Comparison of ENCODE assay signal across 26 mouse cellular contexts in genomic region chr6:34270717-34271116, GRCm38 (mm10). TPM values are rescaled to one million over a fixed set of nuclear protein-coding genes. Genes with fewer than 3 reads are reported as not detected.
DNase-seq lines count a peak whose midpoint lies in the region; ATAC-seq lines count a peak whose summit lies in the region.
"Had no signal": no experiment of that assay in that cellular context is flagged by ENCODE, and none has a peak within 500 bp of the region (broad histone marks: within the 10 kb centered on the region; RNA-seq: fewer than 3 reads in every experiment).

No protein-coding gene starts in this region.

- H3K4me2 ChIP-seq in hindbrain, embryonic 15.5 days, result no peak overlapping the region
- no peak overlapping the region for H3K4me2 ChIP-seq in hindbrain, embryonic 11.5 days (replicated peaks; ENCODE audit: low read depth, low read length)
- H3K4me2 ChIP-seq in midbrain, embryonic 15.5 days, result no peak overlapping the region
- H3K4me2 ChIP-seq: embryonic facial prominence, embryonic 12.5 days; forebrain, embryonic 12.5 days; heart, embryonic 13.5 days; liver, embryonic 13.5 days had no signal

- H3K9ac ChIP-seq in hindbrain, embryonic 15.5 days, result no peak overlapping the region
- no peak overlapping the region for H3K9ac ChIP-seq in hindbrain, embryonic 11.5 days (ENCODE audit: low read depth, low read length)
- H3K9ac ChIP-seq in midbrain, embryonic 15.5 days, result no peak overlapping the region
- H3K9ac ChIP-seq: embryonic facial prominence, embryonic 12.5 days; forebrain, embryonic 12.5 days; heart, embryonic 13.5 days; liver, embryonic 13.5 days had no signal

- no peak overlapping the region for H3K4me3 ChIP-seq in hindbrain, embryonic 15.5 days
- no peak overlapping the region for H3K4me3 ChIP-seq in hindbrain, embryonic 11.5 days (ENCODE audit: low read depth, low read length)
- H3K4me3 ChIP-seq in midbrain, embryonic 15.5 days, result no peak overlapping the region
- H3K4me3 ChIP-seq: embryonic facial prominence, embryonic 12.5 days; forebrain, embryonic 12.5 days; heart, adult 2 months; heart, embryonic 13.5 days; left cerebral cortex, adult 2 months; liver, embryonic 13.5 days had no signal

- no peaks in the 10 kb centered on the region for H3K9me3 ChIP-seq in hindbrain, embryonic 15.5 days
- no peaks in the 10 kb centered on the region for H3K9me3 ChIP-seq in hindbrain, embryonic 11.5 days (ENCODE audit: control insufficient read depth, low read length)
- no peaks in the 10 kb centered on the region for H3K9me3 ChIP-seq in midbrain, embryonic 15.5 days
- H3K9me3 ChIP-seq: embryonic facial prominence, embryonic 12.5 days; forebrain, embryonic 12.5 days; G1E; heart, embryonic 13.5 days; liver, embryonic 13.5 days had no signal

- 51% methylated on average over 6 of the region's 6 CpGs for WGBS in hindbrain, embryonic 15.5 days
- 65% methylated on average over 6 of the region's 6 CpGs for whole genome bisulfite sequencing in hindbrain, embryonic 11.5 days
- 23% methylated on average over 6 of the region's 6 CpGs for WGBS in midbrain, embryonic 15.5 days

- H3K4me1 ChIP-seq in hindbrain, embryonic 15.5 days (replicated peaks), result no peaks in the 10 kb centered on the region
- no peaks in the 10 kb centered on the region for H3K4me1 ChIP-seq in hindbrain, embryonic 11.5 days (replicated peaks; ENCODE audit: control insufficient read depth, insufficient read depth, low read length)
- 0 out of 2 replicates have a peak, but pooled peaks cover 7% of the 10 kb centered on the region for H3K4me1 ChIP-seq in midbrain, embryonic 15.5 days
- H3K4me1 ChIP-seq: embryonic facial prominence, embryonic 12.5 days; liver, embryonic 13.5 days had no signal

- H3K27me3 ChIP-seq in hindbrain, embryonic 15.5 days, result no peaks in the 10 kb centered on the region
- no peaks in the 10 kb centered on the region for H3K27me3 ChIP-seq in hindbrain, embryonic 11.5 days (ENCODE audit: control insufficient read depth, insufficient read depth, low read length)
- no peaks in the 10 kb centered on the region for H3K27me3 ChIP-seq in midbrain, embryonic 15.5 days (replicated peaks)
- H3K27me3 ChIP-seq: CH12.LX; embryonic facial prominence, embryonic 12.5 days; forebrain, embryonic 12.5 days; heart, embryonic 13.5 days; liver, embryonic 13.5 days; Patski had no signal

- intact Hi-C loops in heart, postnatal 14 days (cut with DNase I), result no loop called here

- DNase-seq in hindbrain, embryonic 11.5 days (ENCODE audit: low spot score), result no peak
- DNase-seq in right cerebral cortex, adult 18-20 months, result peak; percentile 14
- no peak for DNase-seq in right cerebral cortex, postnatal 36 days (ENCODE audit: low spot score in 2 of 2)
- DNase-seq in layer of hippocampus, adult 8-10 months (ENCODE audit: low spot score in 2 of 2), result peak; percentile 27 to 56
- no peak for DNase-seq in heart, postnatal 14 days
- DNase-seq: adrenal gland, postnatal 36 days; cerebellum, adult 11-12 months; cerebellum, postnatal 25 days; gastrocnemius, postnatal 36 days; heart, adult 2 months; kidney, postnatal 25 days; liver, embryonic 13.5 days; lung, adult 2 months; lung, postnatal 14 days; thymus, adult 2 months had no signal

- ATAC-seq in hindbrain, embryonic 15.5 days (ENCODE audit: low FRiP score, low read depth), result peak; percentile 45; the same call in 1 of the 2 replicates
- no peak for ATAC-seq in hindbrain, embryonic 11.5 days (ENCODE audit: low FRiP score)
- ATAC-seq in midbrain, embryonic 15.5 days (replicated peaks), result peak; percentile 39; the same call in 1 of the 2 replicates
- no peak for ATAC-seq in megakaryocyte-erythroid progenitor cell, adult 5-6 weeks (replicated peaks; ENCODE audit: low FRiP score, low TSS enrichment, poor library complexity, severe bottlenecking)
- ATAC-seq: intestine, postnatal 0 days; Patski had no signal

- no peak overlapping the region for H3K27ac ChIP-seq in hindbrain, embryonic 15.5 days (replicated peaks)
- no peak overlapping the region for H3K27ac ChIP-seq in hindbrain, embryonic 11.5 days (ENCODE audit: low read depth, low read length)
- peak overlapping the region; percentile 57 for H3K27ac ChIP-seq in midbrain, embryonic 15.5 days
- H3K27ac ChIP-seq: embryonic facial prominence, embryonic 12.5 days; forebrain, embryonic 12.5 days; heart, adult 2 months; heart, embryonic 13.5 days; left cerebral cortex, adult 2 months; liver, embryonic 13.5 days had no signal

- no peaks in the 10 kb centered on the region for H3K36me3 ChIP-seq in hindbrain, embryonic 15.5 days
- no peaks in the 10 kb centered on the region for H3K36me3 ChIP-seq in hindbrain, embryonic 11.5 days (ENCODE audit: control insufficient read depth, insufficient read depth, low read length)
- no peaks in the 10 kb centered on the region for H3K36me3 ChIP-seq in midbrain, embryonic 15.5 days (replicated peaks)
- H3K36me3 ChIP-seq: embryonic facial prominence, embryonic 12.5 days; forebrain, embryonic 12.5 days; G1E; heart, embryonic 13.5 days; liver, embryonic 13.5 days had no signal

RNA-seq across cellular contexts. Expression of gene Akr1b3, which starts 46.6 kb away (rescaled TPM):
- 119 and 127 TPM in 2 replicates for polyA plus RNA-seq in hindbrain, embryonic 15.5 days (2015; fragmentation: Nextera tagmentation; extraction: Ambion mirVana)
- 217 and 249 TPM in 2 replicates for polyA plus RNA-seq in hindbrain, embryonic 11.5 days (2014; fragmentation: Nextera tagmentation; extraction: Ambion mirVana)
- total RNA-seq in layer of hippocampus, adult 8-10 months (2022), result 10 to 100 TPM; 44.6 to 55.6 (median 48.9) TPM
- polyA plus RNA-seq in midbrain, embryonic 15.5 days (2015; fragmentation: Nextera tagmentation; extraction: Ambion mirVana), result 102 and 111 TPM in 2 replicates
- 136 and 183 TPM in 2 replicates for total RNA-seq in megakaryocyte-erythroid progenitor cell, adult 5-6 weeks (2014; fragmentation: Nextera tagmentation)
- 72.9 and 78.5 TPM in 2 replicates for total RNA-seq in megakaryocyte-erythroid progenitor cell, adult 5-6 weeks (2017)
- 100 to 1,000 TPM; 221 to 256 TPM for total RNA-seq in heart, postnatal 14 days (2021)

Comparison
In these comparisons a context has a peak if more than half of its experiments do, and no peak if none do; other contexts are left out.
1. ATAC-seq: peak in hindbrain, embryonic 15.5 days (single experiment) and midbrain, embryonic 15.5 days (single experiment); none in hindbrain, embryonic 11.5 days (single experiment) and megakaryocyte-erythroid progenitor cell, adult 5-6 weeks (single experiment).
2. DNase-seq: peak in right cerebral cortex, adult 18-20 months (single experiment) and layer of hippocampus, adult 8-10 months (2 of 2); none in hindbrain, embryonic 11.5 days (single experiment), right cerebral cortex, postnatal 36 days (0 of 2) and heart, postnatal 14 days (0 of 2).